Mouse (Mus musculus): ENCODE measurements around the gene Hoxd11.

The Hoxd11 gene

GRCm38 (mm10) chr2:74709465-74710419 is 30.4 kb downstream of the Hoxd11 start:
- no peak for DNase-seq (ENCODE audit: low spot score)

- no peak for DNase-seq (ENCODE audit: low spot score)
Observed at GRCm38 (mm10) chr2:74710929-74711543, 31.7 kb downstream of the Hoxd11 start.

GRCm38 (mm10) chr2:74711721-74712621 is 32.6 kb downstream of the Hoxd11 start, which contains the start of the genes Hoxd3 and Hoxd4:
TSS of gene Hoxd3 (plus strand) at chr2:74711927.
TSS of gene Hoxd4 (plus strand) at chr2:74711929.
- no peak for DNase-seq (ENCODE audit: low spot score)

- DNase-seq (ENCODE audit: low spot score) = no peak
Observed at GRCm38 (mm10) chr2:74713239-74714150, 34.1 kb downstream of the Hoxd11 start.

GRCm38 (mm10) chr2:74714156-74714789 is 34.9 kb downstream of the Hoxd11 start:
- DNase-seq (ENCODE audit: low spot score) = no peak

GRCm38 (mm10) chr2:74714881-74715280 is 35.5 kb downstream of the Hoxd11 start:
- no peak for DNase-seq (ENCODE audit: low spot score)

- DNase-seq (ENCODE audit: low spot score) = peak; percentile 64
Observed at GRCm38 (mm10) chr2:74715504-74716241, 36.3 kb downstream of the Hoxd11 start.

- no peak for DNase-seq (ENCODE audit: low spot score)
Observed at GRCm38 (mm10) chr2:74720384-74720783, 41.0 kb downstream of the Hoxd11 start.

GRCm38 (mm10) chr2:74720955-74721491 is 41.7 kb downstream of the Hoxd11 start:
- DNase-seq (ENCODE audit: low spot score) = no peak

GRCm38 (mm10) chr2:74721882-74722281 is 42.5 kb downstream of the Hoxd11 start:
- DNase-seq (ENCODE audit: low spot score) = no peak

GRCm38 (mm10) chr2:74722949-74723348 is 43.6 kb downstream of the Hoxd11 start:
- DNase-seq (ENCODE audit: low spot score) = no peak

GRCm38 (mm10) chr2:74724244-74725015 is 45.1 kb downstream of the Hoxd11 start:
- no peak for DNase-seq (ENCODE audit: low spot score)

- no peak for DNase-seq (ENCODE audit: low spot score)
Observed at GRCm38 (mm10) chr2:74725171-74725570, 45.8 kb downstream of the Hoxd11 start.

GRCm38 (mm10) chr2:74726551-74726950 is 47.2 kb downstream of the Hoxd11 start, which contains the start of gene Gm28230:
TSS of gene Gm28230 (plus strand) at chr2:74726728.
- no peak for DNase-seq (ENCODE audit: low spot score)

- no peak for DNase-seq (ENCODE audit: low spot score)
Observed at GRCm38 (mm10) chr2:74726973-74727639, 47.7 kb downstream of the Hoxd11 start.

- no peak for DNase-seq (ENCODE audit: low spot score)
Observed at GRCm38 (mm10) chr2:74727640-74728302, 48.4 kb downstream of the Hoxd11 start.

- DNase-seq (ENCODE audit: low spot score) = no peak
Observed at GRCm38 (mm10) chr2:74728303-74728680, 48.9 kb downstream of the Hoxd11 start.

All from MN1 (cell line).